Mouse (Mus musculus) small intestine, adult 2 months (tissue): ENCODE measurements around the gene Sgpp2. TPM values are rescaled to one million over a fixed set of nuclear protein-coding genes. Genes with fewer than 3 reads are reported as not detected.

Experiments used
- H3K27ac ChIP-seq: fragments of 200-500 bp; 2 replicates; pipeline ENCODE4 v1.5.1; 2012; ENCODE audit warnings: low read depth, low read length, control low read depth, inconsistent platforms; ENCODE audit not compliant: insufficient read depth
- H3K27me3 ChIP-seq: fragments of 200-500 bp; 2 replicates; pipeline ENCODE4 v1.6.1; 2012; ENCODE audit warnings: mild to moderate bottlenecking, moderate library complexity, low read length, inconsistent platforms; ENCODE audit not compliant: control insufficient read depth, insufficient read depth
- H3K36me3 ChIP-seq: fragments of 200-500 bp; 2 replicates; pipeline ENCODE4 v1.6.1; 2012; ENCODE audit warnings: mild to moderate bottlenecking, low read length, control low read depth, inconsistent platforms; ENCODE audit not compliant: control insufficient read depth, insufficient read depth
- H3K4me1 ChIP-seq: fragments of 200-500 bp; 2 replicates; pipeline ENCODE4 v1.6.1; 2012; ENCODE audit warnings: low read length, inconsistent platforms, mixed read lengths; ENCODE audit not compliant: control insufficient read depth, insufficient read depth, insufficient read length
- H3K4me3 ChIP-seq: fragments of 200-500 bp; 2 replicates; pipeline ENCODE4 v1.5.1; 2012; ENCODE audit warnings: low read depth, mild to moderate bottlenecking, control low read depth, inconsistent platforms, low read length, moderate library complexity
- CTCF ChIP-seq: fragments of 200-500 bp; IDR thresholded peaks from 2 replicates; pipeline ENCODE4 v1.5.1; 2012; ENCODE audit warnings: low read depth, mild to moderate bottlenecking, control low read depth, inconsistent platforms, low read length, moderate library complexity, mixed read lengths; ENCODE audit not compliant: insufficient replicate concordance, insufficient read length; ENCODE audit errors: extremely low read depth
- POLR2A ChIP-seq: fragments of 200-500 bp; IDR thresholded peaks from 2 replicates; pipeline ENCODE4 v1.6.1; 2012; ENCODE audit warnings: low read depth, mild to moderate bottlenecking, control low read depth, inconsistent platforms, low read length, moderate library complexity
- WGBS: fragments of 180-500 bp; shearing (Covaris S2); methylation state at CpG from one replicate; pipeline ENCODE4 v1.1.7; 2018; 5-methylcytosine and 5-hydroxymethylcytosine counted together
- polyA plus RNA-seq: library from polyadenylated mRNA; depleted of rRNA; stranded (reverse); fragments of >200 nt; gene quantifications from 2 replicates; pipeline ENCODE4 v1.2.3, GENCODE M21; 2012

Sgpp2 gene
- polyA plus RNA-seq, 1 experiment: 23.7 TPM

DNA sequence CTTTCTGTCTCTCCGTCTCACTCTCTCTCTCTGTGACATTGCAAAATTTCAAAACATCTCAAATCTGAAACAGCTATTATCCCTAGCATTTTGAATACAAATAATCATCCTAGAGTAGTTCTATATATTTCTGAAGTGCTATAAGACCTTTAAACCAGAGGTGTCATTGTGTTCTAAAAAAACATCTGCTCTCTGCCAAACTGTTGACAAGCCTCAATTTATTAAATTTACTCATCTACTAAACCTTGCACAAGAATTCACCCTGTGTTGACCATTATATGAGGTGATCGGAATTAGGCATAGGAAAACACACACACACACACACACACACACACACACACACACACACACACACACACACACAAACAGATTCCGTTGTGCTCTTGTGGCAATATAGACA, 64.9 kb downstream of the Sgpp2 start:
- 86% methylated on average over 3 of the region's 3 CpGs for WGBS
- TF ChIP-seq CTCF (no peak), POLR2A (no peak)

GRCm38 (mm10) chr1:78380950-78381349, 70.8 kb downstream of the Sgpp2 start:
- no peaks in the 10 kb centered on the region for H3K27me3 ChIP-seq
- H3K4me3 ChIP-seq: no peak overlapping the region
- H3K27ac ChIP-seq: no peak overlapping the region
- H3K36me3 ChIP-seq: peaks cover 8% of the 10 kb centered on the region
- TF ChIP-seq CTCF (no peak), POLR2A (no peak)
- whole genome bisulfite sequencing: 93% methylated on average over 4 of the region's 4 CpGs
- H3K4me1 ChIP-seq: no peaks in the 10 kb centered on the region

More for the DNA sequence above, 64.9 kb downstream of the Sgpp2 start:
- 0 out of 2 replicates have a peak, but pooled peaks cover 2% of the 10 kb centered on the region for H3K36me3 ChIP-seq
- H3K4me1 ChIP-seq: no peaks in the 10 kb centered on the region
- no peak overlapping the region for H3K27ac ChIP-seq
- no peak overlapping the region for H3K4me3 ChIP-seq
- no peaks in the 10 kb centered on the region for H3K27me3 ChIP-seq

DNA sequence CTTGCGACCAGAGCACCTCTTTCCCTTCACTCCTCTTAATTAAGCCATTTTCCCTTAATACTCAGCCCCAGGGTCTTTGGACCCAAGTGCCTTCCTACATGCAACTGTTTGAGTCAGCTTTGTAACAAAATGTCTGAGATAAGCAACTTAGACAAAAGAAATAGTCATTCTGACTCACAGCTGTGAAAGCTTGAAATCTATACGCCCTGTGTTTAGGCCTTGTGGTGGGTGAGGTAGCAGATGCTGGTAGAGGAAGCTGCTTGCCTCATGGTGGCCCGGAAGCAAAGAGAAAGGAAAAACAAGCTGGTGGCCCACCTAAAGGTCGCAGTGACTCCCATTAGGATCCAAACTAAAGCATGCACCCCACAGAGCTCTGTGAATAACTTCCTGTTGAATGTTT, 77.7 kb downstream of the Sgpp2 start:
- 73% methylated on average over 4 of the region's 4 CpGs for WGBS
- Histone ChIP-seq H3K4me1 (no peaks in the 10 kb centered on the region), H3K27me3 (no peaks in the 10 kb centered on the region), H3K27ac (no peak overlapping the region), H3K4me3 (no peak overlapping the region), H3K36me3 (peaks cover 19% of the 10 kb centered on the region)
- no peak for TF ChIP-seq CTCF
- TF ChIP-seq POLR2A: no peak

DNA sequence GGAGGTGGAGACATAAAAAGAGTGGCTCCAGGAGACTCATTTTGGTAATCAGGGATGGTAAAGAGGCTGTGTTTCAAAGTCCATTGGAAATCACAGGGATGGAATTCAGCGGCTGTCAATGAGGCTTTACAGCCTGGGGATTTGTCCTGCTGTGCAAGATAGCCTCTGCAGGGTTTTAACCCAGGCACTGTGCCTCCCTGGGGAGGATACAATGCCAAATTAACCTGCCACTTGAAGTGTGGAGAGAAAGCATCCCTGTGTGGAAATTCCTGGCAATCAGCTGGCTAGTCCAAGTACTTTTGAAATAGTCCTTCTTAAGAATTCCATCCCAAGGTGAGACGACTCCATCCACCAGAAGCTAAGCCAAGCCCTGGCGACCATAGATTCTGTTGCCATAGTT, 78.7 kb downstream of the Sgpp2 start:
- TF ChIP-seq CTCF (no peak), POLR2A (no peak)
- H3K36me3 ChIP-seq: peaks cover 19% of the 10 kb centered on the region
- H3K4me3 ChIP-seq: no peak overlapping the region
- H3K4me1 ChIP-seq: no peaks in the 10 kb centered on the region
- no peak overlapping the region for H3K27ac ChIP-seq
- H3K27me3 ChIP-seq: no peaks in the 10 kb centered on the region
- WGBS: 60% methylated on average over 3 of the region's 3 CpGs

DNA sequence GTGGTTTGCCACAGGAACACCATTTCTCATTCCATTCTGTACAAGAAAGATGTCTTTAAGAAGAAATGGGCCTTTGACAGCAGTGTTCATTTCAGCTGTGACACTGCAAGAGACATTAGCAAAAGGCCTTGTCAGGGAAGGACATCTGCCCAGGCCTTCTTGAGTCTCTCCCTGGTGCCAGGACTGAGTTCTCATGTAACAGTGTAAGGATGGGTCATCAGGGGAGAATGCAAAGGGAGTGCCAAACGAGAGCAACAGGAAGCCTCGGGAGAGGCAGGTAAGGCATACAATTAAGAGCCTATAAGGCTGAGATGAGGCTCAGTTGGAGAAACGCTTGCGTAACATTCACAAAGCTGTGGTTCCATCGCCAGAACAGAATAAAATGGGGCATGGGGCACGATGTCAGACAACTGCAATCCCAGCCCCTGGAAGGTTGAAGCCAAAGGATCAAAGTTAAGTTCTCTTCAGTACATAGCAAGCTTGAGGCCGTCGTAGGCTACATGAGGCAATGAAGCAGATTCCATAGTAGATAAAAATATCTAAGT, 85.1 kb downstream of the Sgpp2 start:
- H3K4me1 ChIP-seq: peaks cover 4% of the 10 kb centered on the region; the same call in 1 of the 2 replicates
- H3K4me3 ChIP-seq: no peak overlapping the region
- WGBS: 70% methylated on average over 8 of the region's 8 CpGs
- H3K36me3 ChIP-seq: peaks cover 20% of the 10 kb centered on the region
- H3K27me3 ChIP-seq: no peaks in the 10 kb centered on the region
- H3K27ac ChIP-seq: no peak overlapping the region
- TF ChIP-seq CTCF (no peak), POLR2A (no peak)

GRCm38 (mm10) chr1:78395737-78396136, 85.6 kb downstream of the Sgpp2 start:
- TF ChIP-seq POLR2A: no peak
- no peak overlapping the region for H3K4me3 ChIP-seq

GRCm38 (mm10) chr1:78396320-78396913, 86.3 kb downstream of the Sgpp2 start:
- TF ChIP-seq CTCF (no peak), POLR2A (no peak)
- H3K36me3 ChIP-seq: peaks cover 12% of the 10 kb centered on the region
- H3K27ac ChIP-seq: no peak overlapping the region
- 58% methylated on average over 8 of the region's 8 CpGs for WGBS
- H3K27me3 ChIP-seq: no peaks in the 10 kb centered on the region
- no peak overlapping the region for H3K4me3 ChIP-seq
- peaks cover 8% of the 10 kb centered on the region for H3K4me1 ChIP-seq

More at GRCm38 (mm10) chr1:78395737-78396136, 85.6 kb downstream of the Sgpp2 start:
- Histone ChIP-seq H3K36me3 (peaks cover 17% of the 10 kb centered on the region), H3K4me1 (peaks cover 4% of the 10 kb centered on the region; the same call in 1 of the 2 replicates), H3K27me3 (no peaks in the 10 kb centered on the region), H3K27ac (no peak overlapping the region)
- 69% methylated on average over 6 of the region's 6 CpGs for WGBS
